Mouse (Mus musculus) A20 (cell line): ENCODE data around the gene Tmcc3.

Source experiments
- DNase-seq: peaks from one replicate; pipeline ENCODE4 v3.0.0-alpha.2; 2011; ENCODE audit warnings: low read depth, low spot score

The Tmcc3 gene

DNA sequence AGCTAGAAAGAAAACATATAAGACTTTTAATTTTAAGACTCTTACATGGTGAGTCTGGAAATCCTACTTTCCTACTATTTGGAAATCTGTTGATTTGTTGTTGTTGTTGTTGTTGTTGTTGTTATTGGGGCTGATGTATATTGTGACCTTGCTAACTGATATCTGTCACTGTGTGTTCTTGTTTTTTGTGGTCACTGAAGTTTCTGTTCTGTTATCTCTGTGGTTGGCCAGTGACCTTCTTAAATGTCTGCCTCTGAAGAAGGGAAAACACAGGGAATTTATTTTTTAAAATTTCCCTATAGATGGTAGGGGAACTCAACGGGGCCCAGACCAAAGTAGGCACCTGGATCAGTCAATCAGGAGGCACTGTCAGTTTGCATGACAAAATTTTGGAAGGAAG is 48.9 kb downstream of the Tmcc3 start:
- DNase-seq = no peak

DNA sequence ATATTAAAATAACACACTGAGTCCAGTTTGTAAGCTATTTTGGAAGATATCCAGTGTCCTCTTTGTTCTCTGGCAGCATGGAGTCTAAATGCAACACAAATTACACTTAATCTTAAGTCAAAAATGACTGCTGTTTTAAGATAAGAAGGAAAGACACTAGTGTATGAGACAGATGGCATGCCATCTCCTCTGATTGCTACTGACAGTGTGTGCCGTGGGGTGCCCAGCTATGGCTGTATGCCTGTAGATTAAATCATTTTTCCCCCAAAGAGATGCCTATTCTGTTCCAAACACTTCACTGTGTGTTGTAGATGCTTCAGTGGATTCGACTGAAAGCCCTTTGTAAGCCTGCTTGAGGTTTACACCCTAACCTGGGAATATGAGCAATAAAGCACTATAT is 59.5 kb downstream of the Tmcc3 start:
- no peak for DNase-seq

DNA sequence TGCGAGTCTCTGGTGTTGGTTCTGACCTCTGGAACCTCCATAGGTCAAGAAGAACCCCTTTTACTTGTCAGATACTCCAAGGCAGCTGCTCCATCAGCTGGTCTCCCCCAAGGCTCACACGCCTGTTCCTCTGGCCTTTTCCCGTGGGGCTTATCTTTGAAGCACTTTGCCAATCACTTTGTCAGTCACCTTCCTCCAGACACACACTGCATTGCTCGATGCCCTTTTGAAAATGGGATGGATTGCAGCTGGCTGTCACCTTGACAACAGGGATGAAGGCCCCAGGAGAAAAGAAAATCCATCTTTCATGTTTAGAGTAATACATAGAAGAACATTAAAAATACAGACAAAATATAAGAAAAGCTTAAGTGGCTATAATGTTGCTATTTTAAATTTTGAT is 65.2 kb downstream of the Tmcc3 start:
- DNase-seq = no peak

DNA sequence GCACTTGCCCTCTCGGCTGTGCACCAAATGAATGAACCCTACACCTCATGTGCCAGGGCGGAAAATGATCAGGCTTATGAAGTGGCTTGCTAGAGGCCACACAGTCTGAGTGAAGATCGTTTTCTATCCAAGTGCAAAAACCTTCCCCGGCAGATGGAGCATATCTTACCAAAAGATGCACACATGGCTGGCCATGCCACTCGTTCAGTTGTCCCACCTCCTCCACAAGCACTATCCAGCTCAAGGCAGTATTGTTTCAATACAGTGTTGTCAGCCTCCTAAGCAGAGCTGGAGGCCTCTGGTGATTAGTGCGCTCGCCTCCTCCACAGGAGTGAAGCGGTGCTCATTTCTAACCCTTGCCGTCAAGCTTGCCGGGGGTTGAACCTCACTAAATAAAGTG is 66.1 kb downstream of the Tmcc3 start:
- no peak for DNase-seq

DNA sequence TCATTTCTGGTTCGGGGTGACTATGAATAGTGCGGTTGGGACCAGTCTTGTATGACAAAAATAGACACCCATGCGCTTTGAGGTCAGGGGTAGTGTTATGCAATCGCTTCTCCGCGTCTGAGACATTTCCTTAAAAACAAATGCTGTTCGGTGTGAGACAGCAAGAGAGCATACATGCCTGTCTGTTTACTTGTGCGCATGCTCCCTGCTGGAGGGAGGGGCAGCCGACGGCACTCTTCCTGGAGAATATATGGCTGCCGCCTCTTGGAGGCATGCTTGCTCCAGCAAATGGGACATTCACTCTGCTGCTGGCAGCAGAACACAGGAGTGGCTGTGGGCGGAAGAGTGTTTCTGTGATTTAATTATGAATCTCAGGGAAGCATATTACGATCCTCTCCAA is 66.6 kb downstream of the Tmcc3 start:
- DNase-seq = no peak

DNA sequence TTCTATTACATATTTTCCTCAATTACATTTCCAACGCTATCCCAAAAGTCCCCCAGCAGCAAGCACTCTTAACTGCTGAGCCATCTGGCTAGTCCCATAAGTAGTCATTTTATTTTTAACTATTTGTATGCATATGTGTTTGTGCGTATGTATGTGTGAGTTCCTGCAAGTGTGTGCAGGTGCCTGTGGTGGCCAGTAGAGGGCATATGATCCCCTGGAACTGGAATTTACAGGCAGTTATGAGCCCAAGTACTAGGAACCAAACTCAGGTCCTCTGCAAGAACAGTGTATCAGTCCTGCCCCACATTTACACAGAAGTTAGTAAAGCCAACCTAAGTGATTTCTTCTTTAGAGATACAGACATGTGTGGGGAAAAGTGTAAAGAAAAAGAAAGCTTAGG is 68.3 kb downstream of the Tmcc3 start:
- no peak for DNase-seq

DNA sequence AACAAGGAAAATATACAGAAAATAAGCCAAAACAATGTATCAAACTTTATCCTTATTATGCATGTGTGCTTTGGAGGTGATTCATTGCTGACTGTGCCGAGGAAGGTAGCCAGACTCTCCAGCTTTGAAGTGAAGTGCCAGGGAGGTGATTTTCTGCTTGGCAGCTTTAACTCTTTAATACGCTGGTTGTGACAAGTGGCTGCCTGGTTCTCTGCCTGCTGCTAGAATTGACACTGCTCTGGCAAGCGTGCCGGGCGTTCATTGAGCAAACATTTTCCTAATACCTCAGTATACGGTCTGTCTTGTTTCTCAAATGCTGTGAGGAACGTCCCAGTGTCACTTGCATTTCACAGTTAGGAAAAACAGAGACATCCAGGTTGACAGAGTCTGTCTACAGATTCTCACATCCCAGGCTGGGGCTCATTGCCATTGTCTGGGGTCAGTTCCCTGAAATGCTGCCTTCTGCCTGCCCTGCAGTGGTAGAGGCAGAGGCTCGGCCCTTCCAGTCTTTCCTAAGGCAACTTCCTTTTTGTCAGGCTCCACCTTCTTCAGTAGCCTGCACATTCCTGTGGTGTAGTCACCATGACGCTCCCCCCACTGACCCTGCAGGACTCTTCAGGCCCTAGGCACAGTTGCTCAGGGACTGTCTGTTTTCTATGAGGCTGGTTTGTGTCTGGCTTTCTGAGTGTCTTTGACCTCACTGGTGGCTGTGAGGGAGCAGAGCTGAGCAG is 69.1 kb downstream of the Tmcc3 start:
- no peak for DNase-seq

DNA sequence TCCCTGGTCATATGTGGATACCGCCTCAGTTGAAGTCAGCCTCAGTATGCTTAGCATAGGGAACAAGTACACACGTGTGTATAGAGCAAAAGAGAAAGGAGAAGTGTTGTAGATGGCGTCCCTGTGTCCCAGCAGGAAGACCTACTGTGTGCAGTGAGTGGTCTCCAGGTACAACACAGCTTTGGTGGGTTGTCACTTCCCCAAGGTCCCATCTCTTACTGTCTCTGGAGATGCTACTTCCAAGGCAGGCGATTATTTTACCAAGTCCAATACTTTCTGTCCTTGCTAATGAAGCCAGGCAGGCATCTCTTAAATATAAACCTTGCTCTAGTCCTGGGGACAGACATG is 69.6 kb downstream of the Tmcc3 start:
- DNase-seq = no peak

DNA sequence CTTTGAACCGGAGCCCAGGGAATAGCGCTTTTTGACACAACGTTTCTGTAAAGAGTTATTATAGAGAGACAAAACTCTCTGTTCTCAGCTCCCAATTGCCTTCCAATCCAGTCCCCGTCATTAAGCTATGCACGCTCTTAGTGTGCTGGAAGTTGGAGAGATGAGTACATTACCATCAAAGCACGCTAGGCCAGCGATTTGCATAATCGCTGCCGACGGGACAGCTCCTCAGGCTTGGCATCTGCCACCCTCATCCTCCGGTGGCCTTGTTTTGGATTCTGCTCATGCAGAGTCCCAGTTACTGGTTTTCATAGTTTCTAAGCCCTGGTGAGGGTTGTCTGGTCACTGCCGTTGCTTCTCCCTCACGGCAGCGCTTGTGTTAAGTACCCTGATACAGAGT is 70.9 kb downstream of the Tmcc3 start:
- DNase-seq = no peak

DNA sequence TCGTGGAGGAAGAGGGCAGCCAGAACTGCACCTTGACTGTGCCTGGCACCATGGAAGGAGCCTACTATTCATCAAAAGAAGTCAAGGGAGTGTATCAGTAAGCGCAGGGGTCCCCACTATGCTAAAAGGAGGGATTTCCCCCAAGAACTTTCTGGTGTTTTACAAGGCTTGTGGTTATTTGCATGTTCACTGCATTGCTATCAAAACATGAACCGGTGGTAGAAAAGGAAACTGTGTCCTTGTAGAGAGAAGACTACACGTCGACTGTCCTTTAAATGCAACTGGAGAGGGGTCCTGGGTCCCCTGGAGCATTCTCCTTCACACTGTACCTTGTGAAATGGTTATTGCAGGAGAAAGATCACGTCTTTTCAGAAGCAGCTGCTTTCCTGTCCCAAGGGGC is 71.8 kb downstream of the Tmcc3 start:
- DNase-seq = peak; percentile 56

DNA sequence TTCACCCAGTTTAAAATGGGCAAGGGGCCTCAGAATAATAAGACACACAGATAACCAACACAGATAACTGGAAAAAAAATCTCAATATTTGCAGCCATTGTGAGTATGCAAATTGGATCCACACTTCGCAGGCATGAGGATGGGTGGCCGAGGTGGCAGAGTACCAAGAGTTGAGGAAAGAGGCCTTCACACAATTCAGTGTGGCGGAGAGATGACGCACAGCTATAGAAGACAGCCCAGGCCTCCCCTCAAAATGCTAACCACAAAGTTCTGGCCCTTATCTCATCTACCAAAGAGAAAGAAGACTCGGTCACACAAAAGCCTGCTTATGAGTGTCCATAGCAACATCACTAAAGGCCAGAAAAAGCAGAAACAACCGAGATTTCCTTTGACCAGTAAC is 77.5 kb downstream of the Tmcc3 start:
- no peak for DNase-seq

DNA sequence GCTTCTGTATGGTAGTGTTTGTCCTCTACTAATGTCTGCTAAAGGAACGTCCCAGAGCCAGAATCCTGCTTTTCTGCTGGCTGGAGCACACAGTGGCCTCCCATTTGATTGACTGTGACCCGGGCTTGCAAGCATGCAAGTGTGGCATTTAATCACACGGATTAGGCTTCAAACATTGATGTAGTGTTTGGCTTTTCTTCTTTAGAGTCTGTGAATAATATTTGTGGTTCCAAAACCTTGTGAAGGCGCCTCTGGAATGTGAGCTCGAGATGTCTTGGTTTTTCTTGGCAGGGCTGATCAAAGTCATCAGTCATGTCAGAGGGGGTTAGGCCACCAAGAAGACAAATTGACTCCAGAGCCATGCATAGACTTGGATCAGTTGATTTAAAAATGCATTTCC is 79.3 kb downstream of the Tmcc3 start:
- DNase-seq = no peak

DNA sequence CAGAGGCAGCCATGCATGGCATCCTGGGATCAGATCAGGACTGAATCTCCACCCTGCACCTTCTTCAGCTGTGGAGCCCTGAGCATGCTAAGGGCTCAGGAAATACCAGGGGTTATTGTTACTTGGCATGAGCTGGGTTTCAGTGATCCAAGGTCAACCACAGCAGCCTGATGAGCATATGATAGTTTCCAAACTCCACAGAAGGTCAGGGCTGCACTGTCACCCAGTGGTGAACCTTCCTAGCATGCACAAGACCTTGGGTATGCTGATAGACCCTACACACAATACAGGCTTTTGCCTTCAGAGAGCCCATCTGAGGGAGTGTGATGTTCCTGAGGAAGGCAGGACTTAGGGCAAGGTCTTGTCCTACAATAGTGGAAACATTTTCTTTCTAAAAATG is 82.5 kb downstream of the Tmcc3 start:
- DNase-seq = no peak

DNA sequence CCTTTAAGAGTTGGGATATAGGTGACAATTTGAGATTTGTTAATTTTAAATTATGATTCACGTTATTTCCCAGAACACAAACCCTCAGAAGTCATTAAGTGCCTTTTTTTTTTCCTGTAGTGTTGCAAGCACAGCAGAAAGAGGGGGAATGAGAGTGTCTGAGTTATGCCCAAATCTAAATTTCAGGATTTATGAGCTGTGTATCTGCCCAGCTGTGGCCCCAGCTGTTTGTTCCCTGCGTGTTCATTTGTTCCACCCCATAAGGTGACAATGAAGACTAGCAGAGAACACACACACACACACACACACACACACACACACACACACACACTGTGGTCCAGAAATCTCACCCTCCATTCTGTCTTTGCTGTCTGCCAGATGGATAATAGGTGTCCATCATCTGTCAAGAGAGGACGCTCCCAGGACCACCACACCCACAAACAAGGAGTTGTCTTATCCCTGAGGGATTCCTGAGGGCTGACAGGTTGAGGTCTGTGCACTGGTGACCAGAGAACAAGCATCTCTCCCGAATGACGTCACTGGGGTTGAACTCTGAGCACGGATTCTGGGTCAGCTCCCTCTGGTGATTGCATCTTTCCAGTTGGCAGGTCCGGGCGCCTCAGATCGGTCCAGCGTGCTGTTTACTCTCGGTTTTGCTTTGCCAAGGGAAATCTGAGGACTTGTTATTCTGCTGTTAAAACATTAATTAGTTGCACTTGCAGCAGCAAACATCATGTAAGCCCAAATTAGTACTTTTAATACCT is 86.3 kb downstream of the Tmcc3 start:
- no peak for DNase-seq

DNA sequence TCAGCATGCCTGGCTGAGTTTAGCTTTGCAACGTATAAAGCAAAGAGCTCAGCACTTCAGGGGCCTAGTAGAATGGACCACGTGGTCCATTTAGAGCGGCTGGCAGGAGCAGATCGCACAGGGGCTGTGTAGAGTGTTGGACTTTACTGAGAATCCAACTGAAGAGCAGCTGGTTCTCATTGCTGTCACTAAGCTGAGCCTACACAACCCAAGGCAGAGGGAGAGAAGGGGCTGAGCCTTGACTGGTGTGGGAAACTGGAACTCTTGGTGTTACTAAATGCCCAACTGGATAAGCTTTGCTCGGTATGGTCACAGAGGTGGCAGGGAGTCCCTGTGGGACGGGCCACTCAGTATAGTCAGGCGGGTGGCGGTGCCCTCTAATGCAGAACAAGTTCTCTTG is 89.1 kb downstream of the Tmcc3 start:
- no peak for DNase-seq

DNA sequence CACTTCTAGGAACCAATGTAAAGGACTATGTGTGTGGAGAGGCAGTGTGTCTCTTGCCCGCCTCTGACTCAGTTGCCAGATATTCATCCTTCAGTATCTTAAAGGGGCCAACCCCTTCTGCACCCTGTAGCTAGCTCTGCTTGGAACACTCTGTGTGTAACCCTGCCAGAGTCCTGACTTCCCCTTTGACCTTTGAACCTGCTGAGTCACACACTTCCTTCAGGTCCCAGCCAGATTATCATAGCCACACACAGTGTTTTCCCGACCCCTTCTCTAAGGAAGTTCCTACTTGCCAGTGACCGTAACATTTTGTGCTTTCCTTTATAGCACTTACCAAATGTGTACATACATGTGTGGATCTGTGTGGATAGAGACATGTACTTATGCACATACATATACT is 93.7 kb downstream of the Tmcc3 start:
- no peak for DNase-seq

DNA sequence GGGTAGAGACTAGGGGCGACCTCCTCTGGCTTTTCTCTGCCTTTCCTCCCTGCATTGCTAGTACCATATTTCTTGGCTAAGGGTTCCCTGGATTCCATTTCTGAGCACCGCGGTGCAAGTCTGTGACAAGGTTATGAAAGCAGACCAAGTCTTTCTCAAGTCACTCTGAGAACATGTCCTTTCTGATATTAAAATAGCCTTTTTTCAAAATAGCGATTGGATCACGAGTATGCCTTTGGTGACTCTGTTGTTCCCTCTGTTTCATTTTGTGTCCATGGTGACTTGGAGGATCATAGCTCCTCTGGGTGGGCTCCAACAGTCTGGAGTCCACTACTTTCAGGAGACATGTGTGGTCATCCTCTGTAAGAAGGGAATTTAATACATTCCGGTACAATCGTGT is 95.1 kb downstream of the Tmcc3 start:
- DNase-seq = no peak

DNA sequence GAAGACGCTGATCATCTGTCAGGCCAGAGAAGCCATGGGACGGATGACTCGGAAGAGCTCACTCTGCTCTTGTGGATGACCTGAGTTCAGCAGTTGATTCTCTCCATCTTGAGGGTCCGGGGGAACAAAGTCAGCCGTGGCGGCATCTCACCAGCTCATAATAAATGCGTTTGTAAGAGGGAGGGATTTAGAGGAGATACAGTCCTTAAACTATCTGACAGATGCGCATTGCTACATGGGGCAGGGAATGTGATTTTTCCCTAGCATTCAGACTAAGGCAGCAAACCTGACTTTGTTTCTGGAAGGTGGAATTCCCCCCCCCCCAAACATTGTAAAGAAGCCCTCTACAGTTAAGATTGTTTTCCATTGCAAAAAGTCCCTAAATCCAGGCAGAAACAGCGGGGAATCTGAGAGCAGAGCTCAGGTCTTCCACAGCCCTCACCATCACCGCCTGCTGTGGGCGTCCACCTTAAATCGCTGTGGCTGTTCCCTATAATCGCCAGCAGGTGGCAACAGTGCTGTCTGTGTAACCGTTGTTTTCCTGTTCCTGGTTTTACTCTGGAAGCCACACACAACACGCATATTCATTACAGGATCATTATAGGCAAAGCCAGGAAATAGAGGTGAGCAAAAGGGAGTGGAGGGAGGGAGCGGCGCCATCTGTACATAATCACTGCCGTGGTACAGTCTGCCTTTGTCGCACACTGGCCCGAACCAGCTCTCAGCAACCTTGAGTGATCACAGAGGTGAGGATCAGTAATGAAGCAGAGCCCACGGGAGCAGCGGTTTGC is 96.8 kb downstream of the Tmcc3 start:
- peak; percentile 63 for DNase-seq

DNA sequence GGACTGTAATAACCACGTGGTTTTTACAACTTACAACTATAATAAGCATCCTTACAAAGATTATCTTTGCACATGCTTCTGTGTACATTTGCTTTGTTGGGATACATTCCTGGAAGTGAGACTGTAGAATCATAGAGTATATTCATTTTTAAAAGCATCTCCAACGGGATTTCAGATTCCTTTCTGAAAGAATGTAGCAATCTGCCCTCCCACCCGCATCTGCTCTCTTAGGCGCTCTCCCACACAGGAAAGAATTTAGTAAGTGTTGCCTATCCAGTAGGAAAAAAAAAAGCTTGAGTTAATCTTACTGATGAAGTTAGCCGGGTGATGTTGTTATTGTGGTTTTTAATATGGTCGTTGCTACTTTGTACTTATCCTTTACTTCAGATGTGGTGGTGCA is 97.9 kb downstream of the Tmcc3 start:
- no peak for DNase-seq

DNA sequence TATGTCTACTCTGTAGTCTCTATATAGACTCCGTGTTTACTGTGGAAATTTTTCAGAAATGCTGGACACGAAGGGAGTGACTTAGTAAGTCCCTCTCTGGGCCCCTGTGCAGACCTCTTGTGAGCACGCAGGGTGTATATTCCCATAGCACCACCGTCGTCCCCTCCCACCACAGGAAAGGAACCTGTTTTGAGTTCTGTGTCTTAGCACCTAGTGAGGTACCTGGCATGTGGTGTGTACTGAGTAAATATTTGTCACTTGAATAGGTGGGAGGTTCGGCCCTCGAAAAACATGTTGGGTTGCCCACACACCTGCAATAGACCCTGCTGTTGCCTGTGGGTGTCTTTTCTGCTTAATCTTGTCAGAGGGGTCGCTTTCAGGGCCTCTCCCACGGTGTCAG is 99.8 kb downstream of the Tmcc3 start:
- DNase-seq = no peak

DNA sequence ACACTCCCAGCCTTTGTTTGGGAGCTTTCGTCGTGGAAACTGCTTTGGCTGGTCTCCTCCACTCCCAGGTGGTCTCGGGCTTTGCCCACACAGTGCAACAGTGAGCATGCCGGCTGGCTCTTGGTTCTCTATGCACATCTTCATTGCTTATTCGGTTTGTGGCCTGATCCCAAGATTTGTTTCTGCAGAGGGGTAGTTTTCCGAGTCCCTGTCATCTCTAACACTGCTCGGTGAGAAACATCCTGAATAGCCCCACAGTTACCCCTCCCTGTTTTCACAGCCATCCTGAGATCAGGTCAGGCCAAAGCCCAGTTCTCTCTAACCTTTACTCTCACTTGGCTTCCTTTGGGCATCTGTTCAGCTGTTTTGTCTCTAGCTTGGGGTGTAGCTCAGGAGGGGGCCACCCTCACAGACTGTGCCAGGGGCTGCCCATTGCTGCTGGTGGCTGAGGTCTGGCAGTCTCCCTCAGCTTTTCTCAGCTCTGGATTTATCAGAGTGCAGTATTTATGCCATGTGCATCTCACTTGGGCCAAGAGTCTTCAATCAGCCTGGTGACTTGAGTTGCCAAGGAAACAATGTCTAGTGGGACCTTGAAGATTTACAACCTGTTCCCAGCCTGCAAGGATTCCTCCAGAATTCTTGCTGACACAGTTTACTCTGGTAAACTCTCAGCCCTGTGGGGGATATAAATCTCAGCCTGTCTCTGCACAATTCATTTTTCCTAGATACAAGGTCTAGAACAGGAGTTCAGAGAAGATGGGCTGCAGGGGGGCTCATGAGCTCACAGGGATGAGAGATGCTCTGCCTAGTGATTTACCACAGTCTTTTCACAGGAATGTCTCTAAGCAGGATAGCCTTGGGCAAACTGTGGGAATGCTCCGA is 102.3 kb downstream of the Tmcc3 start:
- DNase-seq = no peak
